Mouse (Mus musculus): Measurements from ENCODE around the gene Dysf.

Dysf gene

GRCm38 (mm10) chr6:84159046-84159445 lies 150.7 kb downstream of the Dysf start:
- DNase-seq (ENCODE audit: low spot score in 2 of 2): no peak

- DNase-seq (ENCODE audit: low spot score in 2 of 2): no peak
These were observed 159.2 kb downstream of the Dysf start for GRCm38 (mm10) chr6:84167612-84168011.

GRCm38 (mm10) chr6:84168571-84168970 lies 160.2 kb downstream of the Dysf start:
- no peak for DNase-seq (ENCODE audit: low spot score in 2 of 2)

- DNase-seq (ENCODE audit: low spot score in 2 of 2): no peak
These were observed 165.2 kb downstream of the Dysf start for GRCm38 (mm10) chr6:84173626-84174025.

GRCm38 (mm10) chr6:84178776-84179405 lies 170.5 kb downstream of the Dysf start:
- no peak for DNase-seq (ENCODE audit: low spot score in 2 of 2)

GRCm38 (mm10) chr6:84181452-84181851 lies 173.1 kb downstream of the Dysf start:
- DNase-seq (ENCODE audit: low spot score in 2 of 2): no peak

- no peak for DNase-seq (ENCODE audit: low spot score in 2 of 2)
These were observed 183.4 kb downstream of the Dysf start for GRCm38 (mm10) chr6:84191656-84192250.

GRCm38 (mm10) chr6:84196511-84196910 lies 188.1 kb downstream of the Dysf start:
- DNase-seq (ENCODE audit: low spot score in 2 of 2): no peak

GRCm38 (mm10) chr6:84197811-84198213 lies 189.4 kb downstream of the Dysf start:
- DNase-seq (ENCODE audit: low spot score in 2 of 2): no peak

GRCm38 (mm10) chr6:84201721-84202490 lies 193.5 kb downstream of the Dysf start:
- no peak for DNase-seq (ENCODE audit: low spot score in 2 of 2)

GRCm38 (mm10) chr6:84205611-84206010 lies 197.2 kb downstream of the Dysf start:
- DNase-seq (ENCODE audit: low spot score in 2 of 2): no peak

GRCm38 (mm10) chr6:84208589-84208988 lies 200.2 kb downstream of the Dysf start:
- no peak for DNase-seq (ENCODE audit: low spot score in 2 of 2)

- no peak for DNase-seq (ENCODE audit: low spot score in 2 of 2)
These were observed 201.5 kb downstream of the Dysf start for GRCm38 (mm10) chr6:84209736-84210434.

GRCm38 (mm10) chr6:84211473-84211872 lies 203.1 kb downstream of the Dysf start:
- no peak for DNase-seq (ENCODE audit: low spot score in 2 of 2)

GRCm38 (mm10) chr6:84213101-84213500 lies 204.7 kb downstream of the Dysf start:
- DNase-seq (ENCODE audit: low spot score in 2 of 2): no peak

GRCm38 (mm10) chr6:84217216-84217933 lies 209.0 kb downstream of the Dysf start:
- DNase-seq (ENCODE audit: low spot score in 2 of 2): no peak

GRCm38 (mm10) chr6:84219119-84219518 lies 210.7 kb downstream of the Dysf start:
- no peak for DNase-seq (ENCODE audit: low spot score in 2 of 2)

- DNase-seq (ENCODE audit: low spot score in 2 of 2): no peak
These were observed 216.5 kb downstream of the Dysf start for GRCm38 (mm10) chr6:84224861-84225260.

- DNase-seq (ENCODE audit: low spot score in 2 of 2): no peak
These were observed 217.2 kb downstream of the Dysf start for GRCm38 (mm10) chr6:84225587-84225986.

- DNase-seq (ENCODE audit: low spot score in 2 of 2): no peak
These were observed 219.8 kb downstream of the Dysf start for GRCm38 (mm10) chr6:84228196-84228595.

- DNase-seq (ENCODE audit: low spot score in 2 of 2): no peak
These were observed 220.4 kb downstream of the Dysf start for GRCm38 (mm10) chr6:84228786-84229185.

- no peak for DNase-seq (ENCODE audit: low spot score in 2 of 2)
These were observed 221.3 kb downstream of the Dysf start for GRCm38 (mm10) chr6:84229739-84230138.
